7 mouse cellular contexts compared by ENCODE assay signal in genomic region chr2:135711925-135712288, GRCm38 (mm10). TPM values are rescaled to one million over a fixed set of nuclear protein-coding genes. Genes with fewer than 3 reads are reported as not detected.
DNase-seq lines count a peak whose midpoint lies in the region; ATAC-seq and TF ChIP-seq lines count a peak whose summit lies in the region.

No protein-coding gene starts in this region.

- peaks cover 25% of the 10 kb centered on the region for H3K4me1 ChIP-seq in forebrain, embryonic 14.5 days (ENCODE audit: control insufficient read depth, insufficient read depth, low read length)
- peaks cover 50% of the 10 kb centered on the region for H3K4me1 ChIP-seq in heart, embryonic 15.5 days (replicated peaks)
- peaks cover 0 to 19% of the 10 kb centered on the region in 2 experiments; a peak in 2 of 4 replicates for H3K4me1 ChIP-seq in liver, embryonic 14.5 days (replicated peaks; ENCODE audit: control insufficient read depth in 2 of 2, insufficient read depth in 2 of 2, low read length in 1 of 2)
- H3K4me1 ChIP-seq in neural tube, embryonic 11.5 days (ENCODE audit: control insufficient read depth, insufficient read depth, low read length): peaks cover 6% of the 10 kb centered on the region; the same call in 1 of the 2 replicates

- TF ChIP-seq POLR2A in brain, embryonic 14.5 days (IDR thresholded peaks at IDR 0.05; ENCODE audit: borderline replicate concordance, extremely low read depth, insufficient read depth, insufficient read length, poor library complexity, severe bottlenecking): no peak

- H3K4me3 ChIP-seq in forebrain, embryonic 14.5 days (ENCODE audit: low read depth, low read length): peak overlapping the region; percentile 13; the same call in 1 of the 2 replicates
- H3K4me3 ChIP-seq in heart, embryonic 15.5 days: peak overlapping the region; percentile 24
- H3K4me3 ChIP-seq in liver, embryonic 14.5 days (ENCODE audit: insufficient read depth in 1 of 2, low read depth in 2 of 2, low read length in 2 of 2): no peak overlapping the region
- no peak overlapping the region for H3K4me3 ChIP-seq in neural tube, embryonic 11.5 days (ENCODE audit: low read depth, low read length)

- ATAC-seq in forebrain, embryonic 14.5 days: peak; percentile 90
- peak; percentile 91 for ATAC-seq in heart, embryonic 15.5 days (replicated peaks; ENCODE audit: insufficient number of reproducible peaks, insufficient read depth, low FRiP score, low read depth)
- 0 out of 2 replicates have a peak, but pooled peaks have one; percentile 28 for ATAC-seq in liver, embryonic 14.5 days (ENCODE audit: insufficient read depth)
- ATAC-seq in neural tube, embryonic 11.5 days (ENCODE audit: insufficient read depth, low FRiP score, low TSS enrichment): peak; percentile 81

- 0 out of 2 replicates have a peak overlapping the region, but pooled peaks have one; percentile 17 for H3K9ac ChIP-seq in forebrain, embryonic 14.5 days (ENCODE audit: low read length)
- H3K9ac ChIP-seq in heart, embryonic 15.5 days: no peak overlapping the region
- no peak overlapping the region for H3K9ac ChIP-seq in liver, embryonic 14.5 days (replicated peaks)
- H3K9ac ChIP-seq in neural tube, embryonic 11.5 days (ENCODE audit: low read length): no peak overlapping the region

- no peak for TF ChIP-seq CTCF in brain, embryonic 14.5 days (IDR thresholded peaks at IDR 0.05; ENCODE audit: borderline replicate concordance, extremely low read depth, insufficient read depth, insufficient read length)
- no peak for TF ChIP-seq CTCF in liver, embryonic 14.5 days (IDR thresholded peaks at IDR 0.05; ENCODE audit: low read depth)

- no peaks in the 10 kb centered on the region for H3K27me3 ChIP-seq in forebrain, embryonic 14.5 days (replicated peaks; ENCODE audit: control insufficient read depth, insufficient read depth, low read length)
- H3K27me3 ChIP-seq in heart, embryonic 15.5 days: no peaks in the 10 kb centered on the region
- H3K27me3 ChIP-seq in liver, embryonic 14.5 days (ENCODE audit: control insufficient read depth, insufficient read depth, low read length): no peaks in the 10 kb centered on the region
- H3K27me3 ChIP-seq in neural tube, embryonic 11.5 days (ENCODE audit: control insufficient read depth, insufficient read depth, low read length): no peaks in the 10 kb centered on the region

- H3K27ac ChIP-seq in forebrain, embryonic 14.5 days (ENCODE audit: low read depth, low read length): peak overlapping the region; percentile 53
- H3K27ac ChIP-seq in heart, embryonic 15.5 days: peak overlapping the region; percentile 92
- H3K27ac ChIP-seq in liver, embryonic 14.5 days: no peak overlapping the region
- no peak overlapping the region for H3K27ac ChIP-seq in neural tube, embryonic 11.5 days (ENCODE audit: low read depth, low read length)

- no peaks in the 10 kb centered on the region for H3K9me3 ChIP-seq in forebrain, embryonic 14.5 days (replicated peaks; ENCODE audit: control insufficient read depth, low read length)
- H3K9me3 ChIP-seq in heart, embryonic 15.5 days (replicated peaks): no peaks in the 10 kb centered on the region
- H3K9me3 ChIP-seq in liver, embryonic 14.5 days (ENCODE audit: control insufficient read depth, low read length): no peaks in the 10 kb centered on the region
- H3K9me3 ChIP-seq in neural tube, embryonic 11.5 days (ENCODE audit: control insufficient read depth, low read length): no peaks in the 10 kb centered on the region

- WGBS in forebrain, embryonic 14.5 days: under 1% methylated on average over 8 of the region's 8 CpGs
- 12% methylated on average over 8 of the region's 8 CpGs for WGBS in heart, embryonic 15.5 days
- 38% methylated on average over 8 of the region's 8 CpGs for WGBS in liver, embryonic 14.5 days (ENCODE audit: insufficient replicate concordance)
- WGBS in neural tube, embryonic 11.5 days: 17% methylated on average over 8 of the region's 8 CpGs

- peak overlapping the region; percentile 43 for H3K4me2 ChIP-seq in forebrain, embryonic 14.5 days (ENCODE audit: low read length)
- H3K4me2 ChIP-seq in heart, embryonic 15.5 days: peak overlapping the region; percentile 54
- H3K4me2 ChIP-seq in liver, embryonic 14.5 days (ENCODE audit: low read depth): no peak overlapping the region
- H3K4me2 ChIP-seq in neural tube, embryonic 11.5 days (ENCODE audit: low read depth): peak overlapping the region; percentile 29

- DNase-seq in brain, embryonic 14.5 days (ENCODE audit: low read depth): peak; percentile 96
- DNase-seq in forebrain, embryonic 14.5 days (ENCODE audit: low spot score): peak; percentile 95
- DNase-seq in kidney, postnatal 10 days: peak; percentile 89
- no peak for DNase-seq in liver, embryonic 14.5 days (ENCODE audit: low read depth in 3 of 3, low spot score in 3 of 3)
- peak; percentile 70 for DNase-seq in neural tube, embryonic 11.5 days (ENCODE audit: low spot score)
- peak; percentile 61 to 87 for DNase-seq in urinary bladder, postnatal 36 days (ENCODE audit: low spot score in 2 of 2)

- H3K36me3 ChIP-seq in forebrain, embryonic 14.5 days (ENCODE audit: control insufficient read depth, insufficient read depth, low read length): no peaks in the 10 kb centered on the region
- H3K36me3 ChIP-seq in heart, embryonic 15.5 days: no peaks in the 10 kb centered on the region
- no peaks in the 10 kb centered on the region for H3K36me3 ChIP-seq in liver, embryonic 14.5 days (replicated peaks; ENCODE audit: control insufficient read depth, insufficient read depth, low read depth)
- H3K36me3 ChIP-seq in neural tube, embryonic 11.5 days (ENCODE audit: control insufficient read depth, insufficient read depth, low read length): no peaks in the 10 kb centered on the region

- TF ChIP-seq EP300 in liver, embryonic 14.5 days (IDR thresholded peaks at IDR 0.05; ENCODE audit: low read depth): no peak

RNA-seq across cellular contexts. Expression of gene Plcb4, which starts 53.1 kb away (rescaled TPM):
- polyA plus RNA-seq in brain, embryonic 14.5 days (2012; rRNA removed): 22.7 and 40.1 TPM in 2 replicates
- polyA plus RNA-seq in forebrain, embryonic 14.5 days (2014; fragmentation: Nextera tagmentation; extraction: Ambion mirVana): 7.1 and 12.0 TPM in 2 replicates
- 33.1 and 38.8 TPM in 2 replicates for polyA plus RNA-seq in heart, embryonic 15.5 days (2015; fragmentation: Nextera tagmentation; extraction: Ambion mirVana)
- 1.2 and 1.9 TPM in 2 replicates for polyA plus RNA-seq in liver, embryonic 14.5 days (2012; rRNA removed)
- polyA plus RNA-seq in liver, embryonic 14.5 days (2014; fragmentation: Nextera tagmentation; extraction: Ambion mirVana): 1.6 and 2.3 TPM in 2 replicates
- 16.5 and 16.7 TPM in 2 replicates for polyA plus RNA-seq in neural tube, embryonic 11.5 days (2014; fragmentation: Nextera tagmentation; extraction: Ambion mirVana)

Comparison
In these comparisons a context has a peak if more than half of its experiments do, and no peak if none do; other contexts are left out.
1. DNase-seq: peak in brain, embryonic 14.5 days (single experiment), forebrain, embryonic 14.5 days (single experiment), kidney, postnatal 10 days (single experiment), neural tube, embryonic 11.5 days (single experiment) and urinary bladder, postnatal 36 days (2 of 2); none in liver, embryonic 14.5 days (0 of 3).
2. ATAC-seq: peak in every context shown above with its lines; median percentile 91 in heart, embryonic 15.5 days; 90 in forebrain, embryonic 14.5 days; 81 in neural tube, embryonic 11.5 days; 28 in liver, embryonic 14.5 days.
3. H3K27ac ChIP-seq: peak in forebrain, embryonic 14.5 days (single experiment) and heart, embryonic 15.5 days (single experiment); none in liver, embryonic 14.5 days (single experiment) and neural tube, embryonic 11.5 days (single experiment).
4. H3K4me3 ChIP-seq: peak in forebrain, embryonic 14.5 days (single experiment) and heart, embryonic 15.5 days (single experiment); none in liver, embryonic 14.5 days (0 of 2) and neural tube, embryonic 11.5 days (single experiment).